Mouse (Mus musculus) lung, embryonic 14.5 days (tissue): ENCODE results near the gene Setd5. TPM values are rescaled to one million over a fixed set of nuclear protein-coding genes. Genes with fewer than 3 reads are reported as not detected.

Source experiments
- ATAC-seq: fragments of 200-750 bp; cut with Nextera tagmentation; 2 replicates; pipeline ENCODE4 v1.8.0; 2017; ENCODE audit warnings: mild to moderate bottlenecking, moderate TSS enrichment, moderate library complexity; ENCODE audit not compliant: insufficient read depth
- DNase-seq: peaks from one replicate; pipeline ENCODE4 v3.0.0-alpha.2; 2015
- H3K27ac ChIP-seq: fragments of 300-500 bp; sonication (generic); 2 replicates; pipeline ENCODE4 v1.5.1; 2014; ENCODE audit warnings: low read depth, mild to moderate bottlenecking, moderate library complexity
- H3K27me3 ChIP-seq: fragments of 300-500 bp; sonication (generic); 2 replicates; pipeline ENCODE4 v1.6.1; 2014; ENCODE audit warnings: low read length, control low read depth; ENCODE audit not compliant: insufficient read depth
- H3K36me3 ChIP-seq: fragments of 300-500 bp; sonication (generic); 2 replicates; pipeline ENCODE4 v1.6.1; 2014; ENCODE audit warnings: control low read depth; ENCODE audit not compliant: insufficient read depth
- H3K4me1 ChIP-seq: fragments of 300-500 bp; sonication (generic); 2 replicates; pipeline ENCODE4 v1.6.1; 2014; ENCODE audit warnings: antibody characterized with exemption, control low read depth; ENCODE audit not compliant: insufficient read depth
- H3K4me2 ChIP-seq: fragments of 300-500 bp; sonication (generic); 2 replicates; pipeline ENCODE4 v1.6.1; 2014; ENCODE audit warnings: mild to moderate bottlenecking
- H3K4me3 ChIP-seq: fragments of 300-500 bp; sonication (generic); 2 replicates; pipeline ENCODE4 v1.5.1; 2014; ENCODE audit warnings: low read depth, low read length
- H3K9ac ChIP-seq: fragments of 300-500 bp; sonication (generic); 2 replicates; pipeline ENCODE4 v1.6.1; 2014
- H3K9me3 ChIP-seq: fragments of 300-500 bp; sonication (generic); 2 replicates; pipeline ENCODE4 v1.6.1; 2016; ENCODE audit warnings: low read depth, low read length, control low read depth
- CTCF ChIP-seq: IDR thresholded peaks from 2 replicates; pipeline ENCODE4 v1.5.1; 2016; ENCODE audit warnings: antibody characterized with exemption, low read depth
- WGBS: fragments of 180-500 bp; shearing (Covaris S2); extraction: QIAGEN DNeasy Blood & Tissue Kit; methylation state at CpG from one replicate; pipeline ENCODE4 v1.1.7; 2014; 5-methylcytosine and 5-hydroxymethylcytosine counted together
- polyA plus RNA-seq: library from polyadenylated mRNA; unstranded; fragments of >200 nt; fragmentation: Nextera tagmentation; extraction: Ambion mirVana; gene quantifications from 2 replicates; pipeline ENCODE4 v1.2.1, GENCODE M21; 2014

Setd5 gene
- polyA plus RNA-seq, 1 experiment from 2014 or later, result 96.9 TPM

- Histone ChIP-seq H3K4me2 (no peak overlapping the region), H3K36me3 (peaks cover 30% of the 10 kb centered on the region), H3K9ac (no peak overlapping the region), H3K4me3 (no peak overlapping the region), H3K4me1 (no peaks in the 10 kb centered on the region), H3K27ac (no peak overlapping the region), H3K27me3 (no peaks in the 10 kb centered on the region), H3K9me3 (peaks cover 4% of the 10 kb centered on the region)
- WGBS, result 92% methylated on average over 10 of the region's 10 CpGs
- ATAC-seq, result no peak
- no peak for TF ChIP-seq CTCF
- no peak for DNase-seq
Observed at GRCm38 (mm10) chr6:113160106-113160505, 82.9 kb downstream of the Setd5 start.

- no peak for DNase-seq
- H3K4me3 ChIP-seq, result no peak overlapping the region
- WGBS, result 72% methylated on average over 1 of the region's 1 CpGs
Observed at GRCm38 (mm10) chr6:113161982-113162381, 84.8 kb downstream of the Setd5 start.

GRCm38 (mm10) chr6:113163513-113163912, 86.3 kb downstream of the Setd5 start:
- ATAC-seq (no peak), DNase-seq (no peak)
- no peaks in the 10 kb centered on the region for H3K27me3 ChIP-seq
- no peak overlapping the region for H3K9ac ChIP-seq
- H3K27ac ChIP-seq, result no peak overlapping the region
- H3K9me3 ChIP-seq, result peaks cover 4% of the 10 kb centered on the region
- peaks cover 8% of the 10 kb centered on the region; the same call in 1 of the 2 replicates for H3K36me3 ChIP-seq
- H3K4me1 ChIP-seq, result no peaks in the 10 kb centered on the region
- no peak for TF ChIP-seq CTCF
- no peak overlapping the region for H3K4me2 ChIP-seq
- no peak overlapping the region for H3K4me3 ChIP-seq

More at GRCm38 (mm10) chr6:113161982-113162381, 84.8 kb downstream of the Setd5 start:
- Histone ChIP-seq H3K4me2 (no peak overlapping the region), H3K9ac (no peak overlapping the region), H3K36me3 (peaks cover 18% of the 10 kb centered on the region; the same call in 1 of the 2 replicates), H3K27me3 (no peaks in the 10 kb centered on the region), H3K4me1 (no peaks in the 10 kb centered on the region), H3K9me3 (peaks cover 4% of the 10 kb centered on the region), H3K27ac (no peak overlapping the region)
- no peak for TF ChIP-seq CTCF
- ATAC-seq, result no peak

GRCm38 (mm10) chr6:113166661-113167251, 89.6 kb downstream of the Setd5 start:
- H3K27ac ChIP-seq, result peak overlapping the region; percentile 59
- H3K27me3 ChIP-seq, result no peaks in the 10 kb centered on the region
- TF ChIP-seq CTCF, result no peak
- ATAC-seq, result peak; percentile 65
- peaks cover 4% of the 10 kb centered on the region for H3K9me3 ChIP-seq
- no peak overlapping the region for H3K4me3 ChIP-seq
- H3K36me3 ChIP-seq, result no peaks in the 10 kb centered on the region
- 39% methylated on average over 17 of the region's 17 CpGs for WGBS
- H3K4me1 ChIP-seq, result no peaks in the 10 kb centered on the region
- peak; percentile 85 for DNase-seq
- H3K4me2 ChIP-seq, result peak overlapping the region; percentile 46
- no peak overlapping the region for H3K9ac ChIP-seq

GRCm38 (mm10) chr6:113168316-113168975, 91.3 kb downstream of the Setd5 start:
- no peaks in the 10 kb centered on the region for H3K4me1 ChIP-seq
- no peak overlapping the region for H3K4me3 ChIP-seq
- 86% methylated on average over 7 of the region's 7 CpGs for WGBS
- no peak overlapping the region for H3K4me2 ChIP-seq
- DNase-seq (no peak), ATAC-seq (no peak)
- H3K9me3 ChIP-seq, result no peaks in the 10 kb centered on the region
- no peaks in the 10 kb centered on the region for H3K36me3 ChIP-seq
- no peaks in the 10 kb centered on the region for H3K27me3 ChIP-seq
- no peak for TF ChIP-seq CTCF
- no peak overlapping the region for H3K9ac ChIP-seq
- no peak overlapping the region for H3K27ac ChIP-seq

GRCm38 (mm10) chr6:113169852-113170251, 92.7 kb downstream of the Setd5 start:
- H3K4me1 ChIP-seq, result no peaks in the 10 kb centered on the region
- TF ChIP-seq CTCF, result no peak
- H3K4me3 ChIP-seq, result no peak overlapping the region
- ATAC-seq (no peak), DNase-seq (no peak)
- H3K27me3 ChIP-seq, result no peaks in the 10 kb centered on the region
- H3K27ac ChIP-seq, result no peak overlapping the region
- 62% methylated on average over 3 of the region's 3 CpGs for WGBS
- H3K4me2 ChIP-seq, result no peak overlapping the region
- no peak overlapping the region for H3K9ac ChIP-seq
- H3K36me3 ChIP-seq, result no peaks in the 10 kb centered on the region
- no peaks in the 10 kb centered on the region for H3K9me3 ChIP-seq

GRCm38 (mm10) chr6:113170651-113171050, 93.5 kb downstream of the Setd5 start:
- Histone ChIP-seq H3K4me2 (no peak overlapping the region), H3K4me3 (no peak overlapping the region), H3K27me3 (no peaks in the 10 kb centered on the region), H3K9ac (no peak overlapping the region), H3K27ac (no peak overlapping the region), H3K9me3 (no peaks in the 10 kb centered on the region), H3K36me3 (no peaks in the 10 kb centered on the region), H3K4me1 (no peaks in the 10 kb centered on the region)
- ATAC-seq (no peak), DNase-seq (no peak)
- TF ChIP-seq CTCF, result no peak
- 86% methylated on average over 8 of the region's 8 CpGs for WGBS
